Mouse (Mus musculus) forebrain, embryonic 14.5 days (tissue): ENCODE results near the gene Ccdc97. TPM values are rescaled to one million over a fixed set of nuclear protein-coding genes. Genes with fewer than 3 reads are reported as not detected.
A peak's percentile ranks its signal among the peaks of the same experiment; 100 is the strongest.

Source experiments
- ATAC-seq: fragments of 200-750 bp; cut with Nextera tagmentation; 2 replicates; pipeline ENCODE4 v1.8.0; 2017; ENCODE audit warnings: mild to moderate bottlenecking, moderate library complexity
- DNase-seq: peaks from one replicate; pipeline ENCODE4 v3.0.0-alpha.2; 2015; ENCODE audit warnings: low spot score
- H3K27ac ChIP-seq: fragments of 300-500 bp; sonication (generic); 2 replicates; pipeline ENCODE4 v1.5.1; 2014; ENCODE audit warnings: low read depth, mild to moderate bottlenecking, control low read depth, low read length, moderate library complexity
- H3K27me3 ChIP-seq: fragments of 300-500 bp; sonication (generic); replicated peaks from 2 replicates; pipeline ENCODE4 v1.6.1; 2014; ENCODE audit warnings: low read length, control low read depth, mixed read lengths; ENCODE audit not compliant: control insufficient read depth, insufficient read depth
- H3K36me3 ChIP-seq: fragments of 300-500 bp; sonication (generic); 2 replicates; pipeline ENCODE4 v1.6.1; 2014; ENCODE audit warnings: low read length, control low read depth; ENCODE audit not compliant: control insufficient read depth, insufficient read depth
- H3K4me1 ChIP-seq: fragments of 300-500 bp; sonication (generic); 2 replicates; pipeline ENCODE4 v1.6.1; 2014; ENCODE audit warnings: antibody characterized with exemption, low read length, control low read depth; ENCODE audit not compliant: control insufficient read depth, insufficient read depth
- H3K4me2 ChIP-seq: fragments of 300-500 bp; sonication (generic); 2 replicates; pipeline ENCODE4 v1.6.1; 2014; ENCODE audit warnings: mild to moderate bottlenecking, control low read depth, low read length
- H3K4me3 ChIP-seq: fragments of 300-500 bp; sonication (generic); 2 replicates; pipeline ENCODE4 v1.5.1; 2014; ENCODE audit warnings: low read depth, low read length, control low read depth
- H3K9ac ChIP-seq: fragments of 300-500 bp; sonication (generic); 2 replicates; pipeline ENCODE4 v1.6.1; 2014; ENCODE audit warnings: mild to moderate bottlenecking, low read length, control low read depth, moderate library complexity
- H3K9me3 ChIP-seq: fragments of 300-500 bp; sonication (generic); replicated peaks from 2 replicates; pipeline ENCODE4 v1.6.1; 2016; ENCODE audit warnings: low read length, control low read depth, mixed read lengths; ENCODE audit not compliant: control insufficient read depth
- WGBS: fragments of 180-500 bp; shearing (Covaris S2); extraction: QIAGEN DNeasy Blood & Tissue Kit; methylation state at CpG from one replicate; pipeline ENCODE4 v1.1.7; 2014; 5-methylcytosine and 5-hydroxymethylcytosine counted together
- polyA plus RNA-seq: library from polyadenylated mRNA; unstranded; fragments of >200 nt; fragmentation: Nextera tagmentation; extraction: Ambion mirVana; gene quantifications from 2 replicates; pipeline ENCODE4 v1.2.1, GENCODE M21; 2014

Gene Ccdc97
- polyA plus RNA-seq, 1 experiment from 2014 or later, result 39.6 TPM

- H3K4me1 ChIP-seq, result 0 out of 2 replicates have a peak, but pooled peaks cover 3% of the 10 kb centered on the region
- peak overlapping the region; percentile 57 for H3K4me2 ChIP-seq
- H3K36me3 ChIP-seq, result no peaks in the 10 kb centered on the region
- no peak for DNase-seq
- peaks cover 9% of the 10 kb centered on the region; the same call in 1 of the 2 replicates for H3K27me3 ChIP-seq
- 2% methylated on average over 37 of the region's 37 CpGs for WGBS
- ATAC-seq, result peak; percentile 60
- H3K9me3 ChIP-seq, result no peaks in the 10 kb centered on the region
- H3K27ac ChIP-seq, result no peak overlapping the region
- peak overlapping the region; percentile 23 for H3K4me3 ChIP-seq
- peak overlapping the region; percentile 50 for H3K9ac ChIP-seq
These were observed 14.0 kb downstream of the Ccdc97 start for GRCm38 (mm10) chr7:25704716-25705364.

GRCm38 (mm10) chr7:25703793-25704494 is 14.9 kb downstream of the Ccdc97 start:
- Histone ChIP-seq H3K27ac (no peak overlapping the region), H3K27me3 (peaks cover 9% of the 10 kb centered on the region; the same call in 1 of the 2 replicates), H3K4me2 (peak overlapping the region; percentile 57; the same call in 1 of the 2 replicates), H3K9ac (no peak overlapping the region), H3K4me1 (0 out of 2 replicates have a peak, but pooled peaks cover 3% of the 10 kb centered on the region), H3K4me3 (no peak overlapping the region), H3K9me3 (no peaks in the 10 kb centered on the region), H3K36me3 (no peaks in the 10 kb centered on the region)
- DNase-seq (no peak), ATAC-seq (0 out of 2 replicates have a peak, but pooled peaks have one; percentile 27)
- 15% methylated on average over 10 of the region's 10 CpGs for WGBS

GRCm38 (mm10) chr7:25702350-25702749 is 16.5 kb downstream of the Ccdc97 start:
- DNase-seq (no peak), ATAC-seq (no peak)
- WGBS, result 91% methylated on average over 2 of the region's 2 CpGs
- no peak overlapping the region for H3K4me2 ChIP-seq
- H3K27ac ChIP-seq, result no peak overlapping the region
- H3K4me1 ChIP-seq, result 0 out of 2 replicates have a peak, but pooled peaks cover 3% of the 10 kb centered on the region
- peaks cover 9% of the 10 kb centered on the region; the same call in 1 of the 2 replicates for H3K27me3 ChIP-seq
- H3K9ac ChIP-seq, result no peak overlapping the region
- no peaks in the 10 kb centered on the region for H3K36me3 ChIP-seq
- no peaks in the 10 kb centered on the region for H3K9me3 ChIP-seq
- H3K4me3 ChIP-seq, result no peak overlapping the region

GRCm38 (mm10) chr7:25700732-25701131 is 18.2 kb downstream of the Ccdc97 start:
- Histone ChIP-seq H3K9me3 (no peaks in the 10 kb centered on the region), H3K36me3 (no peaks in the 10 kb centered on the region), H3K27ac (no peak overlapping the region), H3K9ac (no peak overlapping the region), H3K4me1 (0 out of 2 replicates have a peak, but pooled peaks cover 3% of the 10 kb centered on the region), H3K4me3 (no peak overlapping the region), H3K4me2 (no peak overlapping the region), H3K27me3 (peaks cover 9% of the 10 kb centered on the region; the same call in 1 of the 2 replicates)
- no peak for DNase-seq
- no peak for ATAC-seq
- WGBS, result 75% methylated on average over 12 of the region's 12 CpGs

DNA sequence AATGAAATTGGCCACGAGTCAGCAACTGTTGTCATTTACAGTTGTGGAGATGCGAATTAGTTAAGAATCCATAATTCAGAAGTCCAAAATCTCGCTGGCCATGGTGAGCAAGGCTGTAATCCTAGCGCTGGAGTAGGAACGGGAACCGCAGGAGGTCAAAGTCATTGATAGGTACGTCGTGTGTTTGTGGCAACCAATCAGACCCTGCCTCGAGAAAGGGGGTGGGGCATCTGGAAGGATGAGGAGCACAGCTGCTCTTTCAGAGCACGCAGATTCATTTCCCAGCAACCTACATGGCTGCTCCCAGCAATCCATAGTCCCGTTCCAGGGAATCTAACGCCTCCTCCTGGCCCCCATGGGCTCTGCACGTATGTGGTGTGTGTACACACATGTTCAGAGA is 19.0 kb downstream of the Ccdc97 start:
- Histone ChIP-seq H3K4me1 (0 out of 2 replicates have a peak, but pooled peaks cover 3% of the 10 kb centered on the region), H3K36me3 (no peaks in the 10 kb centered on the region), H3K27me3 (peaks cover 9% of the 10 kb centered on the region; the same call in 1 of the 2 replicates), H3K9me3 (no peaks in the 10 kb centered on the region), H3K27ac (no peak overlapping the region), H3K9ac (no peak overlapping the region), H3K4me3 (no peak overlapping the region), H3K4me2 (no peak overlapping the region)
- DNase-seq, result no peak
- 60% methylated on average over 13 of the region's 13 CpGs for WGBS
- no peak for ATAC-seq

GRCm38 (mm10) chr7:25694104-25694503 is 24.8 kb downstream of the Ccdc97 start:
- H3K9ac ChIP-seq, result no peak overlapping the region
- no peaks in the 10 kb centered on the region for H3K36me3 ChIP-seq
- ATAC-seq, result no peak
- peaks cover 19% of the 10 kb centered on the region for H3K27me3 ChIP-seq
- 0 out of 2 replicates have a peak, but pooled peaks cover 2% of the 10 kb centered on the region for H3K4me1 ChIP-seq
- DNase-seq, result no peak
- WGBS, result 41% methylated on average over 8 of the region's 8 CpGs
- no peak overlapping the region for H3K4me2 ChIP-seq
- H3K9me3 ChIP-seq, result no peaks in the 10 kb centered on the region
- H3K27ac ChIP-seq, result no peak overlapping the region
- H3K4me3 ChIP-seq, result no peak overlapping the region

DNA sequence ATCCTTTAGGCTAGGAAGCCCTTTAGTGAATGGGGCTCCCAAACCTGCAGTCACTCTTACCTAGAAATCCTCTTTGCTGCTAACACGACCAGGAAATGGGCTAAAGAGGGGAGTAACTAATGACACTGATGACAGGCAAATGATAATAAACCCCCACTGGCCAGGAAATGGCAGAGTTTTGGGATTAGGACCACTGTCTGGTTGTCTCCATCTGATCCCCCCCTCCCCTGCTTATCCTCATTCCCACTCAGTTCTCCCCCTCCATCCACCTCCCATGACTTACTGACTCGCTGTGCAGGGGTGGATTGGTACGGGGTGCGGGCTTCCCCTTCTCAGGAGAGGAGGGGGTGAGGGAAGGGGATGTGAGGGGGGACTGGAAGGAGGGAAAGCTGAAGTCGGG is 28.8 kb downstream of the Ccdc97 start:
- ATAC-seq, result no peak
- DNase-seq, result no peak
- WGBS, result 27% methylated on average over 5 of the region's 5 CpGs
- no peak overlapping the region for H3K4me3 ChIP-seq
- no peaks in the 10 kb centered on the region for H3K36me3 ChIP-seq
- no peak overlapping the region for H3K27ac ChIP-seq
- H3K4me1 ChIP-seq, result peaks cover 16% of the 10 kb centered on the region
- H3K27me3 ChIP-seq, result peaks cover 53% of the 10 kb centered on the region
- no peaks in the 10 kb centered on the region for H3K9me3 ChIP-seq
- no peak overlapping the region for H3K4me2 ChIP-seq
- no peak overlapping the region for H3K9ac ChIP-seq

DNA sequence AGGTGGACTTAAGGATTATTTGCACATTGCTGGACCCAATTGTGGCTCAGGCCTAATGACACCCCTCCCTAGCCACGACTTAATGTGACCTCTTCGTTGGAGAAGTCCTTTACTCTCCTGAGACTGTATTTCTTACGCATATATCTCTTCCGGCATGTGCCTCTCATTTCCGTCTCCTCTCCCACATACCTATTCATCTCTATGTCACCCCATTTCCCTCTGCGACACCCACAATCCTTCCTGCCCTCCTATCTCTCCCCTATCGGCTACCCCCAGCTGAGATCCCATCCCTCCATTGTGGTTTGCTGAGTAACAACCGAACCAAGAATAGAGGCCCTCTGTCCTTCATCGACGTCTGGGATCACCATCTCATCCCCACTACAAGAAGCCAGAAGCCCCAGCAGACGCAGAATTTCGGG is 29.3 kb downstream of the Ccdc97 start:
- Histone ChIP-seq H3K9me3 (no peaks in the 10 kb centered on the region), H3K36me3 (no peaks in the 10 kb centered on the region), H3K9ac (no peak overlapping the region), H3K4me3 (peak overlapping the region; percentile 39), H3K27me3 (peaks cover 53% of the 10 kb centered on the region), H3K4me2 (peak overlapping the region; percentile 59), H3K27ac (no peak overlapping the region), H3K4me1 (peaks cover 16% of the 10 kb centered on the region)
- WGBS, result 10% methylated on average over 12 of the region's 12 CpGs
- ATAC-seq (no peak), DNase-seq (no peak)
